Mouse (Mus musculus): ENCODE measurements around the gene Notum. TPM values are rescaled to one million over a fixed set of nuclear protein-coding genes. Genes with fewer than 3 reads are reported as not detected.

Notum gene
- polyA plus RNA-seq, 1 experiment from 2014 or later, result 7.4 TPM

DNA sequence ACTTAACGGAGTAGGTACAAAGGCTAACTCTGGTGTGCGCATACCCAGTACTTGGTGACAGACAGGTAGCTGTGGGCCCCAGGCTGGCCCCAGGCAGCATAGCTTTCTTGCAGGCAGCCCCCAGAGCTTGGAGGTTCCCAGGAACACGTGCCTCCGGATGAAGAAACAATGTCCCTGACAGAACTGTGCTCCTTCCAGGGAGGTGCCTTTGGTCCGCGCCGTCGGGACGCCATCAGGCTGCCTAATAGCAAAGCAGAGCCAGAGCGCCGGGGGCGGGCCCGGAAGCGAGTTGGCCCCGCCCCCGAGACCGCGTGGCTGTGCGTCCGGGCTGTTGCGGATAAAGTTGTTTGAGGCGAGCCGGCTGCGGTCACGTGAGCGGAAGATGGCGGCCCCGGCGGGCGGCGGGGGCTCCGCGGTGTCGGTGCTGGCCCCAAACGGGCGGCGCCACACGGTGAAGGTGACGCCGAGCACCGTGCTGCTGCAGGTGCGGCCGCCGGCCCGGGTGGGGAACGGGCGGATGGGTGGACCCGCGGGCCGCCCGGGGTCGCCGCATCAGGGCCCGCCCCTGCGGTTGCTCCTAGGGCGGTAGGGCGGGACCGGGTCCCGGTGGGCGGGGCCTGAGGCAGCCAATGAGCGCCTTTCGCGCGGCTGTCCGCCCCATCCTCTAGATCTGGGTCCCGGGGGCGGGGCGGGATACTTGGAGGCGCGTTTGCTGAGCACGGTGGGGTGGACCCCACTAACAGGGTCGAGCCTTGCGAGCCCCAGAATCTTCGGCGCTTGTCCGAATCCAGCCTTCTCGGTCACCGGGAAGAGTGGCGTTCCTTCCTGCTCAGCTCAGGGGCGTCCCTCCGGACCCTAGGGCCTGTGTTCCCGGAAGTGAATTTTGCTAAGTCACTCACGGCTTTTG lies 12.0 kb upstream of the Notum start, which contains the start of gene Aspscr1:
Aspscr1 (plus strand) TSS at position 287 of the 907 bp plus-strand sequence.
- no peaks in the 10 kb centered on the region for H3K4me1 ChIP-seq (replicated peaks; ENCODE audit: insufficient read depth, low read length)
- DNase-seq (ENCODE audit: low spot score) (peak; percentile 98), ATAC-seq (replicated peaks; ENCODE audit: low FRiP score, low read depth) (peak; percentile 94)
- peak within 1 kb of the TSS; percentile 77 for H3K4me3 ChIP-seq (replicated peaks; ENCODE audit: low read depth, low read length)
- no peaks in the 10 kb centered on the region for H3K27me3 ChIP-seq (ENCODE audit: insufficient read depth, low read length)
- peak within 1 kb of the TSS; percentile 80 for H3K4me2 ChIP-seq (ENCODE audit: low read length)
- 0 out of 2 replicates have a peak, but pooled peaks cover 4% of the 10 kb centered on the region for H3K36me3 ChIP-seq (ENCODE audit: insufficient read depth, low read length)
- H3K9ac ChIP-seq (ENCODE audit: low read depth, low read length), result peak within 1 kb of the TSS; percentile 87
- no peaks in the 10 kb centered on the region for H3K9me3 ChIP-seq (replicated peaks; ENCODE audit: low read length)
- TF ChIP-seq CTCF (IDR thresholded peaks at IDR 0.05; ENCODE audit: low read depth), result no peak
- 1% methylated on average over 83 of the region's 83 CpGs for WGBS
- H3K27ac ChIP-seq, result peak within 1 kb of the TSS; percentile 89

- Histone ChIP-seq H3K9me3 (replicated peaks; ENCODE audit: low read length) (no peaks in the 10 kb centered on the region), H3K27ac (no peak overlapping the region), H3K36me3 (ENCODE audit: insufficient read depth, low read length) (no peaks in the 10 kb centered on the region), H3K27me3 (ENCODE audit: insufficient read depth, low read length) (0 out of 2 replicates have a peak, but pooled peaks cover 6% of the 10 kb centered on the region), H3K4me1 (replicated peaks; ENCODE audit: insufficient read depth, low read length) (no peaks in the 10 kb centered on the region), H3K4me2 (ENCODE audit: low read length) (no peak overlapping the region), H3K9ac (ENCODE audit: low read depth, low read length) (no peak overlapping the region), H3K4me3 (replicated peaks; ENCODE audit: low read depth, low read length) (no peak overlapping the region)
- peak; percentile 16 for DNase-seq (ENCODE audit: low spot score)
- TF ChIP-seq CTCF (IDR thresholded peaks at IDR 0.05; ENCODE audit: low read depth), result no peak
- 10% methylated on average over 3 of the region's 3 CpGs for WGBS
- ATAC-seq (replicated peaks; ENCODE audit: low FRiP score, low read depth), result no peak
These were observed 5.6 kb upstream of the Notum start for GRCm38 (mm10) chr11:120666617-120667016.

DNA sequence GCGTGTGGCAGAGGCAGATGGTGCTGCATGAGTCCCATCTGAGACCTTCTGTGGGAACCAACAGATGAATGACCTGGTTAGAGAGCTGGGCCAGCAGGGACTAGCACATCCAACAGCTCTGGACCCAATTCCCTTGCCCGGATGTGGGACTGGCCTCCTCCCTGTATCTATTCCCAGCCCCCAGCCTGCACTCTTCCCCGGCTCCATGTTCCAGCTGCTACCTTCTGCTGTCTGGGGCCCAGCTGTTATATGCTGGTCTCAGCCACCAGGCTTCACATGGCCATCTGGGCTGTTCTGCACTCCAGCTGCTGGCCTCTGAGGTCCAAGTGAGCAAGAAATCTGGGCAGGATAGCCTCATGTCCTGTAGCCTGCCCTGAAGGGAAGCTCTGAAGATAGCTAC lies 4.4 kb upstream of the Notum start:
- peak; percentile 25 for DNase-seq (ENCODE audit: low spot score)

DNA sequence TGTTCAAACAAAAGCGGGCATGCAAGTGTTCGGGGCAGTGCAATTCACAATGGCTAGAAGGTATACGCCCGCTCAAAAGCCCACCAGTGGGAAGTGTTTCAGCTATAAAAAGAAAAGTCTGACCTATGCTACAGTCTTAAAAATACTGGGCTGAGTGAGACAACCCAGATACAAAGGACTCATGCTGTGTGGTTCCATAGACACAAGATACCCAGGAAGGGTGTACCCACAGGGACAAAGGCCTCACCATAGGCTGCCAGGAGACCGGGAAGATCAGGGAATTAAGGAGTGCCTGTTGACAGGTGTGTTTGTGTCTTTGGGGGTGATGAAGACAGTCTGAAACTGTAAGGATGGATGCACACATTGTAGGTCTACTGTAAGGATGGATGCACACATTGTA lies 2.7 kb upstream of the Notum start:
- TF ChIP-seq CTCF (IDR thresholded peaks at IDR 0.05; ENCODE audit: low read depth), result no peak
- H3K27ac ChIP-seq, result no peak overlapping the region
- no peaks in the 10 kb centered on the region for H3K36me3 ChIP-seq (ENCODE audit: insufficient read depth, low read length)
- H3K4me2 ChIP-seq (ENCODE audit: low read length), result no peak overlapping the region
- 94% methylated on average over 5 of the region's 5 CpGs for WGBS
- H3K4me1 ChIP-seq (replicated peaks; ENCODE audit: insufficient read depth, low read length), result peaks cover 4% of the 10 kb centered on the region; the same call in 1 of the 2 replicates
- H3K9ac ChIP-seq (ENCODE audit: low read depth, low read length), result no peak overlapping the region
- DNase-seq (ENCODE audit: low spot score) (no peak), ATAC-seq (replicated peaks; ENCODE audit: low FRiP score, low read depth) (no peak)
- H3K9me3 ChIP-seq (replicated peaks; ENCODE audit: low read length), result no peaks in the 10 kb centered on the region
- H3K27me3 ChIP-seq (ENCODE audit: insufficient read depth, low read length), result peaks cover 32% of the 10 kb centered on the region
- no peak overlapping the region for H3K4me3 ChIP-seq (replicated peaks; ENCODE audit: low read depth, low read length)

More for the DNA sequence above, 4.4 kb upstream of the Notum start:
- Histone ChIP-seq H3K4me1 (replicated peaks; ENCODE audit: insufficient read depth, low read length) (peaks cover 4% of the 10 kb centered on the region; the same call in 1 of the 2 replicates), H3K27ac (no peak overlapping the region), H3K4me2 (ENCODE audit: low read length) (no peak overlapping the region), H3K9me3 (replicated peaks; ENCODE audit: low read length) (no peaks in the 10 kb centered on the region), H3K27me3 (ENCODE audit: insufficient read depth, low read length) (peaks cover 18% of the 10 kb centered on the region), H3K9ac (ENCODE audit: low read depth, low read length) (no peak overlapping the region), H3K36me3 (ENCODE audit: insufficient read depth, low read length) (no peaks in the 10 kb centered on the region), H3K4me3 (replicated peaks; ENCODE audit: low read depth, low read length) (no peak overlapping the region)
- no peak for ATAC-seq (replicated peaks; ENCODE audit: low FRiP score, low read depth)
- 85% methylated on average over 3 of the region's 3 CpGs for WGBS
- TF ChIP-seq CTCF (IDR thresholded peaks at IDR 0.05; ENCODE audit: low read depth), result no peak

GRCm38 (mm10) chr11:120662759-120663158 lies 1.8 kb upstream of the Notum start:
- DNase-seq (ENCODE audit: low spot score), result no peak

DNA sequence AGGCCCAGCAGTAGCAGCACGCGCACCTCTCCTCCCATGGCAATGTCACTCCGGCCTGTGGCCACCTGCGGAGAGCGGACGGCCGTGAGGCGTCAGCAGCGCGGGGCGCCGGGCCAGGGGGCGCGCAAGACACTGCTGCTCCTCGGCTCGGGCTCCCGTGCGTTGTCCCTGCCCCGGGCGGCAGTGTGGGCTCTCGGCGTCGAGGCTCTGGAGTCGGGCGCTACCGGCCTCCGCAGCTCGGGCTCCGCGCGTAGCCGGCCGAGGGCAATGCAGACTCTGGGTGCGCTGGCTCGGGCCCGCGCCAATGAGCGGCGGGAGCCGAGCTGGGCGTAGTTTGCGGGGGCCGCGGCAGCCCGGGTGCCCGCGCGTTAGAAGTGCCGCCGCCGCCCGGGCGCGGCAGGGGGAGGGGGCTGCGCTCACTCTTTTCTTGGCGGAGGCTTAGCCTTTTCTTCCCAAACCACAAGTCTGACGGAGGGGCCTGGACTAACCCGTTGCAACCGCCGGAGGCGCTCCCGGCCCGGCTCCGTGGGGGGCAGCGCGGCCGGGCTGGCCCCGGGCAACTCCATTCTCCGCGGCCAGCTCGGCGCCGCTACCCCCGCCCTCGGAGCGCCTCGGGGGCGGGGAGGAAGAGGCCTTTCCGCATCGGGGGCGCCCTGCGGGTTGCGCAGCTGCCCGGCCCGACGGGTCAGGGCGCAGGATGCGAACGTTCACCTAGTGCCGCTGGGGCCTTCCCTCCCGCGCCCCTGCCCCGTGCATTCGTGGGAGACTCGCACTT lies 487 bp downstream of the Notum start:
- Histone ChIP-seq H3K4me3 (replicated peaks; ENCODE audit: low read depth, low read length) (peak overlapping the region; percentile 47), H3K9me3 (replicated peaks; ENCODE audit: low read length) (no peaks in the 10 kb centered on the region), H3K27ac (no peak overlapping the region), H3K36me3 (ENCODE audit: insufficient read depth, low read length) (no peaks in the 10 kb centered on the region), H3K27me3 (ENCODE audit: insufficient read depth, low read length) (peaks cover 32% of the 10 kb centered on the region), H3K9ac (ENCODE audit: low read depth, low read length) (peak overlapping the region; percentile 52), H3K4me2 (ENCODE audit: low read length) (peak overlapping the region; percentile 71), H3K4me1 (replicated peaks; ENCODE audit: insufficient read depth, low read length) (peaks cover 4% of the 10 kb centered on the region; the same call in 1 of the 2 replicates)
- peak; percentile 18; the same call in 1 of the 2 replicates for TF ChIP-seq CTCF (IDR thresholded peaks at IDR 0.05; ENCODE audit: low read depth)
- DNase-seq (ENCODE audit: low spot score) (peak; percentile 61), ATAC-seq (replicated peaks; ENCODE audit: low FRiP score, low read depth) (peak; percentile 78)
- WGBS, result under 1% methylated on average over 86 of the region's 95 CpGs

More at GRCm38 (mm10) chr11:120662759-120663158, 1.8 kb upstream of the Notum start:
- Histone ChIP-seq H3K9me3 (replicated peaks; ENCODE audit: low read length) (no peaks in the 10 kb centered on the region), H3K36me3 (ENCODE audit: insufficient read depth, low read length) (no peaks in the 10 kb centered on the region), H3K27ac (no peak overlapping the region), H3K27me3 (ENCODE audit: insufficient read depth, low read length) (peaks cover 32% of the 10 kb centered on the region), H3K4me1 (replicated peaks; ENCODE audit: insufficient read depth, low read length) (peaks cover 4% of the 10 kb centered on the region; the same call in 1 of the 2 replicates), H3K9ac (ENCODE audit: low read depth, low read length) (no peak overlapping the region), H3K4me3 (replicated peaks; ENCODE audit: low read depth, low read length) (no peak overlapping the region), H3K4me2 (ENCODE audit: low read length) (no peak overlapping the region)
- no peak for TF ChIP-seq CTCF (IDR thresholded peaks at IDR 0.05; ENCODE audit: low read depth)
- ATAC-seq (replicated peaks; ENCODE audit: low FRiP score, low read depth), result no peak
- WGBS, result 65% methylated on average over 6 of the region's 6 CpGs

All from kidney, postnatal 0 days (tissue).